Mouse (Mus musculus): ENCODE results near the gene Flcn. TPM values are rescaled to one million over a fixed set of nuclear protein-coding genes. Genes with fewer than 3 reads are reported as not detected.
A peak's percentile ranks its signal among the peaks of the same experiment; 100 is the strongest.

Gene Flcn
- total and polyA plus RNA-seq, 3 experiments = 36.9 to 52.0 (median 47.0) TPM

GRCm38 (mm10) chr11:59786444-59787198 is 23.2 kb downstream of the Flcn start:
- intact Hi-C loops (cut with DNase I) = no loop called here
- H3K36me3 ChIP-seq (ENCODE audit: control insufficient read depth, insufficient read depth, low read length) = no peaks in the 10 kb centered on the region
- peak overlapping the region; percentile 46 for H3K4me3 ChIP-seq
- H3K79me2 ChIP-seq (replicated peaks; ENCODE audit: control insufficient read depth, insufficient read depth, low read length) = no peaks in the 10 kb centered on the region
- H3K27me3 ChIP-seq (ENCODE audit: control insufficient read depth, insufficient read depth, low read length) = no peaks in the 10 kb centered on the region
- peak overlapping the region; percentile 45; the same call in 1 of the 2 replicates for H3K9ac ChIP-seq (ENCODE audit: low read depth, low read length)
- WGBS = 47% methylated on average over 15 of the region's 15 CpGs
- no peak for TF ChIP-seq EP300 (IDR thresholded peaks at IDR 0.05; ENCODE audit: insufficient read depth, low read depth, low read length)
- no peak for TF ChIP-seq POLR2A (IDR thresholded peaks at IDR 0.05; ENCODE audit: insufficient read depth, low read depth, low read length)
- no peak for TF ChIP-seq CTCF (IDR thresholded peaks at IDR 0.05)
- DNase-seq = no peak
- no peaks in the 10 kb centered on the region for H3K4me1 ChIP-seq (ENCODE audit: control insufficient read depth, insufficient read depth, low read length)
- H3K27ac ChIP-seq = no peak overlapping the region

- 79% methylated on average over 6 of the region's 6 CpGs for WGBS
- no peak overlapping the region for H3K4me3 ChIP-seq
- intact Hi-C loops (cut with DNase I) = no loop called here
- H3K36me3 ChIP-seq (ENCODE audit: control insufficient read depth, insufficient read depth, low read length) = no peaks in the 10 kb centered on the region
- peaks cover 2% of the 10 kb centered on the region; the same call in 1 of the 2 replicates for H3K4me1 ChIP-seq (ENCODE audit: control insufficient read depth, insufficient read depth, low read length)
- TF ChIP-seq POLR2A (IDR thresholded peaks at IDR 0.05; ENCODE audit: insufficient read depth, low read depth, low read length) (no peak), EP300 (IDR thresholded peaks at IDR 0.05; ENCODE audit: insufficient read depth, low read depth, low read length) (no peak), CTCF (IDR thresholded peaks at IDR 0.05) (no peak)
- H3K79me2 ChIP-seq (replicated peaks; ENCODE audit: control insufficient read depth, insufficient read depth, low read length) = no peaks in the 10 kb centered on the region
- H3K27me3 ChIP-seq (ENCODE audit: control insufficient read depth, insufficient read depth, low read length) = no peaks in the 10 kb centered on the region
- H3K27ac ChIP-seq = no peak overlapping the region
- DNase-seq = no peak
- no peak overlapping the region for H3K9ac ChIP-seq (ENCODE audit: low read depth, low read length)
Measured at GRCm38 (mm10) chr11:59783591-59783990, 26.2 kb downstream of the Flcn start.

- Histone ChIP-seq H3K79me2 (replicated peaks; ENCODE audit: control insufficient read depth, insufficient read depth, low read length) (no peaks in the 10 kb centered on the region), H3K4me1 (ENCODE audit: control insufficient read depth, insufficient read depth, low read length) (peaks cover 2% of the 10 kb centered on the region; the same call in 1 of the 2 replicates), H3K27me3 (ENCODE audit: control insufficient read depth, insufficient read depth, low read length) (no peaks in the 10 kb centered on the region), H3K36me3 (ENCODE audit: control insufficient read depth, insufficient read depth, low read length) (no peaks in the 10 kb centered on the region), H3K27ac (no peak overlapping the region), H3K4me3 (no peak overlapping the region), H3K9ac (ENCODE audit: low read depth, low read length) (no peak overlapping the region)
- WGBS = 73% methylated on average over 7 of the region's 7 CpGs
- intact Hi-C loops (cut with DNase I) = no loop called here
- TF ChIP-seq CTCF (IDR thresholded peaks at IDR 0.05) = no peak
- no peak for TF ChIP-seq POLR2A (IDR thresholded peaks at IDR 0.05; ENCODE audit: insufficient read depth, low read depth, low read length)
- TF ChIP-seq EP300 (IDR thresholded peaks at IDR 0.05; ENCODE audit: insufficient read depth, low read depth, low read length) = no peak
- DNase-seq = no peak
Measured at GRCm38 (mm10) chr11:59782091-59782590, 27.7 kb downstream of the Flcn start.

- TF ChIP-seq CTCF (IDR thresholded peaks at IDR 0.05) (no peak), POLR2A (IDR thresholded peaks at IDR 0.05; ENCODE audit: insufficient read depth, low read depth, low read length) (no peak), EP300 (IDR thresholded peaks at IDR 0.05; ENCODE audit: insufficient read depth, low read depth, low read length) (no peak)
- peak in 1 of 2 experiments; percentile 12 for DNase-seq
- peaks cover 2% of the 10 kb centered on the region; the same call in 1 of the 2 replicates for H3K4me1 ChIP-seq (ENCODE audit: control insufficient read depth, insufficient read depth, low read length)
- no peaks in the 10 kb centered on the region for H3K36me3 ChIP-seq (ENCODE audit: control insufficient read depth, insufficient read depth, low read length)
- WGBS = 55% methylated on average over 4 of the region's 4 CpGs
- H3K27me3 ChIP-seq (ENCODE audit: control insufficient read depth, insufficient read depth, low read length) = no peaks in the 10 kb centered on the region
- no peaks in the 10 kb centered on the region for H3K79me2 ChIP-seq (replicated peaks; ENCODE audit: control insufficient read depth, insufficient read depth, low read length)
- no peak overlapping the region; the same call in 1 of the 2 replicates for H3K27ac ChIP-seq
- intact Hi-C loops (cut with DNase I) = no loop called here
- H3K4me3 ChIP-seq = no peak overlapping the region
- H3K9ac ChIP-seq (ENCODE audit: low read depth, low read length) = no peak overlapping the region
Measured at GRCm38 (mm10) chr11:59780241-59780640, 29.6 kb downstream of the Flcn start.

GRCm38 (mm10) chr11:59779406-59779805 is 30.4 kb downstream of the Flcn start:
- H3K36me3 ChIP-seq (ENCODE audit: control insufficient read depth, insufficient read depth, low read length) = no peaks in the 10 kb centered on the region
- H3K4me3 ChIP-seq = no peak overlapping the region
- intact Hi-C loops (cut with DNase I) = loop anchor here (2.0 kb wide), 1 partner anchor 155 kb away; no protein-coding TSS in a partner anchor
- TF ChIP-seq CTCF (IDR thresholded peaks at IDR 0.05) = no peak
- no peak for TF ChIP-seq EP300 (IDR thresholded peaks at IDR 0.05; ENCODE audit: insufficient read depth, low read depth, low read length)
- 66% methylated on average over 4 of the region's 4 CpGs for WGBS
- H3K79me2 ChIP-seq (replicated peaks; ENCODE audit: control insufficient read depth, insufficient read depth, low read length) = no peaks in the 10 kb centered on the region
- no peak overlapping the region for H3K9ac ChIP-seq (ENCODE audit: low read depth, low read length)
- no peak for DNase-seq
- peaks cover 2% of the 10 kb centered on the region; the same call in 1 of the 2 replicates for H3K4me1 ChIP-seq (ENCODE audit: control insufficient read depth, insufficient read depth, low read length)
- H3K27ac ChIP-seq = no peak overlapping the region
- H3K27me3 ChIP-seq (ENCODE audit: control insufficient read depth, insufficient read depth, low read length) = no peaks in the 10 kb centered on the region

- intact Hi-C loops (cut with DNase I) = loop anchor here (2.0 kb wide), 1 partner anchor 154 kb away; no protein-coding TSS in a partner anchor
- no peak overlapping the region for H3K27ac ChIP-seq
- no peak overlapping the region for H3K4me3 ChIP-seq
- no peaks in the 10 kb centered on the region; the same call in 1 of the 2 replicates for H3K36me3 ChIP-seq (ENCODE audit: control insufficient read depth, insufficient read depth, low read length)
- H3K9ac ChIP-seq (ENCODE audit: low read depth, low read length) = no peak overlapping the region
- TF ChIP-seq CTCF (IDR thresholded peaks at IDR 0.05) = no peak
- no peak for TF ChIP-seq POLR2A (IDR thresholded peaks at IDR 0.05; ENCODE audit: insufficient read depth, low read depth, low read length)
- no peak for TF ChIP-seq EP300 (IDR thresholded peaks at IDR 0.05; ENCODE audit: insufficient read depth, low read depth, low read length)
- H3K4me1 ChIP-seq (ENCODE audit: control insufficient read depth, insufficient read depth, low read length) = peaks cover 4% of the 10 kb centered on the region; the same call in 1 of the 2 replicates
- no peaks in the 10 kb centered on the region for H3K79me2 ChIP-seq (replicated peaks; ENCODE audit: control insufficient read depth, insufficient read depth, low read length)
- DNase-seq = no peak
- WGBS = 71% methylated on average over 1 of the region's 1 CpGs
- no peaks in the 10 kb centered on the region for H3K27me3 ChIP-seq (ENCODE audit: control insufficient read depth, insufficient read depth, low read length)
Measured at GRCm38 (mm10) chr11:59778874-59779223, 31.0 kb downstream of the Flcn start.

All from heart, adult 2 months (tissue).